Mouse (Mus musculus) stomach, postnatal 0 days (tissue): ENCODE results near the gene Speg.

Experiments used
- CTCF ChIP-seq: IDR thresholded peaks from 2 replicates; pipeline ENCODE4 v1.5.1; 2016; ENCODE audit warnings: antibody characterized with exemption, low read depth, mild to moderate bottlenecking, moderate library complexity
- EP300 ChIP-seq: optimal IDR thresholded peaks from 2 replicates; pipeline ENCODE3; 2016; ENCODE audit warnings: antibody characterized with exemption

- TF ChIP-seq CTCF (no peak), EP300 (no peak)
Measured at GRCm38 (mm10) chr1:75387469-75387928, 12.4 kb downstream of the Speg start.
